Mouse (Mus musculus) CH12.LX (cell line): ENCODE results near the gene Lingo3. TPM values are rescaled to one million over a fixed set of nuclear protein-coding genes. Genes with fewer than 3 reads are reported as not detected.

Source experiments
- DNase-seq: peaks from one replicate; pipeline ENCODE4 v3.0.0-alpha.2; 2013; ENCODE audit errors: extremely low read depth
- H3K27ac ChIP-seq: 2 replicates; pipeline ENCODE4 v1.5.1; 2012; ENCODE audit warnings: low read depth, mild to moderate bottlenecking, control low read depth, moderate library complexity; ENCODE audit not compliant: insufficient read depth
- H3K27me3 ChIP-seq: replicated peaks from 2 replicates; pipeline ENCODE3; 2012; ENCODE audit warnings: inconsistent platforms
- H3K36me3 ChIP-seq, 2 experiments: replicated peaks in 1 of 2; 2 replicates each; pipeline versions ENCODE3 to v1.6.1; 2012; ENCODE audit warnings: inconsistent platforms in 1 of 2, low read length in 1 of 2, mild to moderate bottlenecking in 1 of 2, mixed read lengths in 1 of 2, moderate library complexity in 1 of 2; ENCODE audit not compliant: control insufficient read depth in 1 of 2, insufficient read depth in 1 of 2
- H3K4me1 ChIP-seq, 2 experiments: 2 replicates each; pipeline ENCODE4 v1.6.1; 2012; ENCODE audit warnings: inconsistent platforms in 1 of 2, moderate library complexity in 1 of 2; ENCODE audit not compliant: insufficient read depth in 2 of 2, control insufficient read depth in 1 of 2
- H3K4me2 ChIP-seq: 2 replicates; pipeline ENCODE4 v1.6.1; 2012; ENCODE audit warnings: low read depth, mild to moderate bottlenecking, control low read depth; ENCODE audit not compliant: poor library complexity, insufficient read depth, severe bottlenecking
- H3K4me3 ChIP-seq, 3 experiments: fragments of 150-350 bp in 1 of 3; sonication (generic) in 1 of 3; replicated peaks in 1 of 3; 2 replicates each; pipeline versions ENCODE3 to v1.5.1; 2011 to 2012; ENCODE audit warnings: low read depth in 2 of 3, low read length in 2 of 3, mild to moderate bottlenecking in 2 of 3, moderate library complexity in 2 of 3, control low read depth in 1 of 3, improper control_type of control experiment in 1 of 3, inconsistent platforms in 1 of 3, mixed read lengths in 1 of 3; ENCODE audit not compliant: poor library complexity in 1 of 3
- H3K79me2 ChIP-seq: replicated peaks from 2 replicates; pipeline ENCODE4 v1.6.1; 2012; ENCODE audit warnings: mild to moderate bottlenecking, moderate library complexity; ENCODE audit not compliant: control insufficient read depth, poor library complexity, insufficient read depth, severe bottlenecking; ENCODE audit errors: extremely low read depth
- H3K9ac ChIP-seq: 2 replicates; pipeline ENCODE4 v1.6.1; 2012; ENCODE audit warnings: low read depth, mild to moderate bottlenecking, control low read depth, moderate library complexity; ENCODE audit not compliant: insufficient read depth
- H3K9me3 ChIP-seq: replicated peaks from 2 replicates; pipeline ENCODE3; 2012; ENCODE audit warnings: low read length, inconsistent platforms, mixed read lengths
- BHLHE40 ChIP-seq: IDR thresholded peaks from 2 replicates; pipeline ENCODE4 v1.6.1; 2011; ENCODE audit warnings: mild to moderate bottlenecking, low read depth, low read length, improper control_type of control experiment
- CHD1 ChIP-seq: IDR thresholded peaks from 2 replicates; pipeline ENCODE4 v1.6.1; 2012; ENCODE audit warnings: low read depth, low read length, improper control_type of control experiment, inconsistent platforms
- E2F4 ChIP-seq: IDR thresholded peaks from 2 replicates; pipeline ENCODE4 v1.6.1; 2011; ENCODE audit warnings: low read depth, low read length, improper control_type of control experiment; ENCODE audit not compliant: insufficient replicate concordance
- ELF1 ChIP-seq: IDR thresholded peaks from 2 replicates; pipeline ENCODE4 v1.6.1; 2014; ENCODE audit warnings: low read depth, mild to moderate bottlenecking, inconsistent platforms, low read length, improper control_type of control experiment
- ETS1 ChIP-seq: conservative IDR thresholded peaks from 2 replicates; pipeline ENCODE4 v1.6.1; 2012; ENCODE audit warnings: low read depth, mild to moderate bottlenecking, inconsistent platforms, low read length, improper control_type of control experiment, moderate library complexity
- GABPA ChIP-seq: IDR thresholded peaks from 2 replicates; pipeline ENCODE4 v1.6.1; 2012; ENCODE audit warnings: low read depth, low read length, improper control_type of control experiment, inconsistent platforms; ENCODE audit not compliant: insufficient replicate concordance
- HCFC1 ChIP-seq: IDR thresholded peaks from 2 replicates; pipeline ENCODE4 v1.6.1; 2012; ENCODE audit warnings: low read depth, mild to moderate bottlenecking, inconsistent platforms, low read length, improper control_type of control experiment
- JUN ChIP-seq: IDR thresholded peaks from 2 replicates; pipeline ENCODE4 v1.6.1; 2011; ENCODE audit warnings: low read depth, mild to moderate bottlenecking, low read length, improper control_type of control experiment, moderate library complexity; ENCODE audit not compliant: insufficient read depth
- KAT2A ChIP-seq: IDR thresholded peaks from 2 replicates; pipeline ENCODE4 v1.6.1; 2012; ENCODE audit warnings: low read length, improper control_type of control experiment, inconsistent platforms; ENCODE audit not compliant: insufficient replicate concordance
- MAFK ChIP-seq: IDR thresholded peaks from 2 replicates; pipeline ENCODE4 v1.6.1; 2011; ENCODE audit warnings: low read length, improper control_type of control experiment; ENCODE audit not compliant: insufficient replicate concordance
- MAZ ChIP-seq: IDR thresholded peaks from 2 replicates; pipeline ENCODE4 v1.6.1; 2012; ENCODE audit warnings: low read depth, mild to moderate bottlenecking, inconsistent platforms, low read length, improper control_type of control experiment, moderate library complexity
- MEF2A ChIP-seq: IDR thresholded peaks from 2 replicates; pipeline ENCODE4 v1.6.1; 2014; ENCODE audit warnings: low read depth, mild to moderate bottlenecking, inconsistent platforms, low read length, improper control_type of control experiment, borderline replicate concordance
- MXI1 ChIP-seq: IDR thresholded peaks from 2 replicates; pipeline ENCODE4 v1.6.1; 2011; ENCODE audit warnings: mild to moderate bottlenecking, low read depth, low read length, improper control_type of control experiment
- NELFE ChIP-seq: IDR thresholded peaks from 2 replicates; pipeline ENCODE4 v1.6.1; 2011; ENCODE audit warnings: low read depth, low read length, improper control_type of control experiment
- RCOR1 ChIP-seq: conservative IDR thresholded peaks from 2 replicates; pipeline ENCODE4 v1.6.1; 2012; ENCODE audit warnings: low read depth, mild to moderate bottlenecking, inconsistent platforms, low read length, improper control_type of control experiment
- SIN3A ChIP-seq: IDR thresholded peaks from 2 replicates; pipeline ENCODE4 v1.6.1; 2012; ENCODE audit warnings: low read length, improper control_type of control experiment, inconsistent platforms
- SMC3 ChIP-seq: IDR thresholded peaks from 2 replicates; pipeline ENCODE4 v1.6.1; 2011; ENCODE audit warnings: low read depth, low read length, improper control_type of control experiment
- TBP ChIP-seq: conservative IDR thresholded peaks from 2 replicates; pipeline ENCODE4 v1.6.1; 2011; ENCODE audit warnings: low read depth, low read length, improper control_type of control experiment
- TCF12 ChIP-seq: IDR thresholded peaks from 2 replicates; pipeline ENCODE4 v1.6.1; 2014; ENCODE audit warnings: low read depth, mild to moderate bottlenecking, inconsistent platforms, low read length, improper control_type of control experiment
- UBTF ChIP-seq: IDR thresholded peaks from 2 replicates; pipeline ENCODE4 v1.6.1; 2012; ENCODE audit warnings: low read depth, mild to moderate bottlenecking, inconsistent platforms, low read length, improper control_type of control experiment, moderate library complexity
- USF1 ChIP-seq: IDR thresholded peaks from 2 replicates; pipeline ENCODE4 v1.6.1; 2014; ENCODE audit warnings: low read depth, mild to moderate bottlenecking, inconsistent platforms, low read length, improper control_type of control experiment
- USF2 ChIP-seq: conservative IDR thresholded peaks from 2 replicates; pipeline ENCODE4 v1.6.1; 2011; ENCODE audit warnings: low read depth, low read length, improper control_type of control experiment
- ZNF384 ChIP-seq: IDR thresholded peaks from 2 replicates; pipeline ENCODE4 v1.6.1; 2012; ENCODE audit warnings: low read depth, low read length, improper control_type of control experiment, inconsistent platforms
- dilution Hi-C: fragments of 300-500 bp; cut with MboI; formaldehyde crosslinking; loops from 2 replicates; pipeline ENCODE4 v1.14.3; 2020; ENCODE audit warnings: low sequenced_read_pairs; ENCODE audit not compliant: extremely low pct_unique_long_range_greater_than_20kb, extremely low pct_ligation_motif_present
- in situ Hi-C: fragments of 300-500 bp; cut with MboI; formaldehyde crosslinking; loops from 3 replicates; pipeline ENCODE4 v1.14.3; 2019; ENCODE audit warnings: low sequenced_read_pairs, low pct_ligation_motif_present, low pct_unique_long_range_greater_than_20kb, mixed read lengths
- polyA plus RNA-seq: library from polyadenylated mRNA; unstranded; fragments of >175 nt; gene quantifications from 2 replicates; pipeline ENCODE4 v1.2.1, GENCODE M21; 2012; ENCODE audit warnings: low read depth; ENCODE audit not compliant: insufficient read length
- total RNA-seq, 2 experiments: library from RNA; depleted of rRNA; stranded (reverse); fragments of 300-350 nt in 1 of 2; fragments of >200 nt in 1 of 2; gene quantifications; 2 replicates each; pipeline ENCODE4 v1.2.3; 2012 to 2014

The Lingo3 gene
- total and polyA plus RNA-seq, 3 experiments, result 0.21 TPM; not detected in 2

DNA sequence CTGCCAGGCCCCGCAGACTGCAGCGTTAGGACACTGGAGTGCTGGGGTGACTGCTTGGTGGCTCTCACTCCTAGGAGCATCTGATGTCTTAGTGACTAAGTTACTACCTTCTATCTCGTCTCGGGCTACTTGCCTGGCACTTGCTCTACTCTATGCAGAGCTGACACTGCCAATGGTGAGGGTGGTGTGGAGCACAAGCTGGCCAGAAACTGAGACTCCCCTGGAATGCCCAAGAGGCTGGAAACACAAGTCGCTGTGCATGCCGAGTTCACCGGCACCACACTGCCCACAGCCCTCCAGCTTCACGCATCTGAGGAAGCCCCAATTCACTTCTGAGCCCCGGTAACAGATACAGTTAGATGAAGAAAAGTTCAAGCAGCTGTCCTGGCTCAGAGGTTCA lies 30.2 kb upstream of the Lingo3 start:
- Histone ChIP-seq H3K27me3 (peaks cover 22% of the 10 kb centered on the region), H3K4me1 (peaks cover 9 to 10% of the 10 kb centered on the region in 2 experiments), H3K9me3 (no peaks in the 10 kb centered on the region), H3K27ac (no peak overlapping the region), H3K9ac (no peak overlapping the region), H3K79me2 (no peaks in the 10 kb centered on the region), H3K4me3 (no peak overlapping the region), H3K36me3 (peaks cover 0 to 2% of the 10 kb centered on the region in 2 experiments), H3K4me2 (no peak overlapping the region)
- no peak for TF ChIP-seq HCFC1
- TF ChIP-seq SIN3A, result no peak
- no peak for TF ChIP-seq ETS1
- no peak for TF ChIP-seq TCF12
- no peak for TF ChIP-seq MEF2A
- TF ChIP-seq UBTF, result no peak
- TF ChIP-seq MXI1, result no peak
- TF ChIP-seq USF1, result no peak
- DNase-seq, result no peak
- in situ Hi-C loops (no loop called here), dilution Hi-C loops (no loop called here)

DNA sequence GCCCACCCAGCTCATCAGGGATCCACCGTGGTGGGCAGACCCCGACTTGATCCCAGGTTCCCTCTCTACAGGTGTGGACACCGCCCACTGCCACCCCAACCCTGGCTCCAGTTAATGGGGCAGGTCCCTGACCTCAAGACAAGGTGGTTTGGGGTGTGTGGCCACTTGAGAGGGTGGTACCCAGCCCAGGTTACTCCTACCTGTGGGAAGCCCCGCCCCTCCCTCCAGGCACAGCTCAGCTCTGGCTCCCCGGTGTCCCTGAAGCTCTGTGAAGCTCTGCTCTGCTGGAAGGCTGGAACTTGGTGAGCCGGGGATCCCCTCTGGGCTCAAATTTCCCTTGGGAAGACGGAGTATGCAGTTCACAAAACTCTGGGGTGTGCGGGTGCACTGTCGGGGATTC lies 27.7 kb upstream of the Lingo3 start, which contains the start of gene Tmprss9:
Tmprss9 (plus strand) TSS at position 268 of the 400 bp plus-strand sequence.
- no peak within 1 kb of the TSS for H3K4me3 ChIP-seq
- in situ Hi-C loops, result no loop called here
- dilution Hi-C loops, result no loop called here
- peaks cover 14 to 25% of the 10 kb centered on the region in 2 experiments for H3K36me3 ChIP-seq
- no peak for TF ChIP-seq USF2
- no peak for TF ChIP-seq JUN
- TF ChIP-seq TBP, result no peak
- no peak for TF ChIP-seq MEF2A
- no peak for TF ChIP-seq ZNF384
- no peak for TF ChIP-seq E2F4
- TF ChIP-seq ELF1, result no peak
- no peak for TF ChIP-seq SMC3
- no peak for TF ChIP-seq NELFE
- no peak for TF ChIP-seq KAT2A
- TF ChIP-seq TCF12, result no peak
- no peak for TF ChIP-seq RCOR1
- TF ChIP-seq MAZ, result no peak
- TF ChIP-seq UBTF, result no peak
- TF ChIP-seq MAFK, result no peak
- no peak for TF ChIP-seq SIN3A
- TF ChIP-seq CHD1, result no peak
- no peak for TF ChIP-seq GABPA
- TF ChIP-seq BHLHE40, result no peak
- no peak within 1 kb of the TSS for H3K4me2 ChIP-seq
- no peak within 1 kb of the TSS for H3K27ac ChIP-seq
- peaks cover 3 to 4% of the 10 kb centered on the region in 2 experiments; a peak in 3 of 4 replicates for H3K4me1 ChIP-seq
- H3K9ac ChIP-seq, result no peak within 1 kb of the TSS
- peaks cover 5% of the 10 kb centered on the region for H3K27me3 ChIP-seq
- no peak for DNase-seq
- no peaks in the 10 kb centered on the region for H3K79me2 ChIP-seq
- H3K9me3 ChIP-seq, result no peaks in the 10 kb centered on the region
